Mouse (Mus musculus) bone marrow macrophage, adult 2 months (primary cell): Measurements from ENCODE around the gene Rab11fip3.

Experiments used
- CTCF ChIP-seq: IDR thresholded peaks from 2 replicates; pipeline ENCODE4 v1.5.1; 2012; ENCODE audit warnings: low read depth, mild to moderate bottlenecking, low read length, moderate library complexity
- POLR2A ChIP-seq: IDR thresholded peaks from 2 replicates; pipeline ENCODE4 v1.6.1; 2012; ENCODE audit warnings: mild to moderate bottlenecking, low read depth, low read length, borderline replicate concordance

- TF ChIP-seq POLR2A (no peak), CTCF (no peak)
Measured at GRCm38 (mm10) chr17:25990331-25990730, 79.0 kb downstream of the Rab11fip3 start.
